Mouse (Mus musculus): Measurements from ENCODE around the gene Ptprt.

Ptprt gene

DNA sequence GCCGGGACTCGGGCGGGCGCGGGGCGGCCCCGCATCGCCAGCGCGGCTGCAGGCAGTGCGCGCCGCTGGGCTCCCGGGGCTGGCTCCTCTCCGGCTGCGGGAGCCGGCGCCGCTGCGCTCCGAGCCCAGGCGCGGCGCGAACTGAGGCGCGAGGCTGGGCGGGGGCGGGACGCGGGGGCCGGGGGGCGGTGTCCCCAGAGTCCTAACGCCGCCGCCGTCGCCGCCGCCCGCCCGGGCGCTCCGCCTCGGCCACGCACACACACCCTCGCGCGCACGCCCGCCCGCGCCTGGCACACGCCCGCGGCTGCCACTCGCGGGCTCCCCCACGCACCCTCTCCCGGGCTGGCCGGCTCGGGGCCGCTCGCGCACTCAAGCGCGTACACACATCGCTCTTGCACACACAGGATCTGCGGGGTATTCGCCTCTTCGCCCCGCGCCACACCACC lies at the start of gene Ptprt:
TSS of gene Ptprt (minus strand) at position 207 of the 446 bp plus-strand sequence.
- peak; percentile 41 for DNase-seq (ENCODE audit: extremely low spot score)

GRCm38 (mm10) chr2:162710443-162710842 lies 49.5 kb upstream of the Ptprt start:
- no peak for DNase-seq (ENCODE audit: extremely low spot score)

GRCm38 (mm10) chr2:162699691-162700090 lies 38.7 kb upstream of the Ptprt start:
- DNase-seq (ENCODE audit: extremely low spot score): no peak

- DNase-seq (ENCODE audit: extremely low spot score): no peak
Measured at GRCm38 (mm10) chr2:162699036-162699435, 38.1 kb upstream of the Ptprt start.

- no peak for DNase-seq (ENCODE audit: extremely low spot score)
Measured at GRCm38 (mm10) chr2:162698068-162698467, 37.1 kb upstream of the Ptprt start.

- DNase-seq (ENCODE audit: extremely low spot score): no peak
Measured at GRCm38 (mm10) chr2:162697151-162697550, 36.2 kb upstream of the Ptprt start.

DNA sequence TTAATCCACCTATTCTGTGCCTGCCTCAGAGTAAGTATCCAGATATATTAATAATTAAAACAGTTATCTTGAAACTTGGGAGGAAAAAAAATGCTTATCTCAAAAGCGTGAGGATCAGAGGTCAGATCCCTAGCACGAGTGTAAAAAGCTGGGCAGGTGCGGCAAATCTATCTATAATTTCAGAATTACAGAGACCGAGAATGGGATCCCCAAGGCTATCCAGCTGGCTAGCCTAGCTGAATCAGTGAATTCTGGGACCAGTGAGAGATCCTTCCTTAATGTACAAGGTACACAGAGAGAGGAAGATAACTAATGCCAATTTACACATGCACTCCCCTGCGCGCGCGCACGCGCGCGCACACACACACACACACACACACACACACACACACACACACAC lies 31.2 kb upstream of the Ptprt start:
- DNase-seq (ENCODE audit: extremely low spot score): no peak

GRCm38 (mm10) chr2:162682674-162683073 lies 21.7 kb upstream of the Ptprt start:
- DNase-seq (ENCODE audit: extremely low spot score): peak; percentile 32

- peak; percentile 17 for DNase-seq (ENCODE audit: extremely low spot score)
Measured at GRCm38 (mm10) chr2:162662431-162662970, 1.6 kb upstream of the Ptprt start.

DNA sequence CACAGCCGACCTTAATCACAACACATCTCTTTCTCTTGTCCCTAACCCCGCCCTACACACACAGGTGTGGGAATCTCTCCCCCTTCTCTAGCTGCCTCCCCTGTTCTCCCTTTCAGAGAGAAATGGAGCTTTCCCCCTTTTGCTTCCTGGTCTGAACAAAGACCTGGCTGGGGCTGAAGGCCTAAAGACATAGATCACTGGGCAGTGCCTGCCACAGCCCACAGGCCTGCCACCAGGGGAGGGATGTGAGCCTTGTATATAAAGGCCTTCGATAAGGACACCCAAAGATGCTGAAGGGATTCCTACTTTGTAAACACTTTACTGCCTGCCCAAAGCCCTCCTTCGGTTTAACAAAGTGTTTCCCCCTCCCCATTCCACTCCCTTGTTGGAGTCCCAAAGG lies 786 bp upstream of the Ptprt start:
- DNase-seq (ENCODE audit: extremely low spot score): peak; percentile 14

- DNase-seq (ENCODE audit: extremely low spot score): peak; percentile 41
Measured at GRCm38 (mm10) chr2:162660231-162660940, 561 bp downstream of the Ptprt start.

DNA sequence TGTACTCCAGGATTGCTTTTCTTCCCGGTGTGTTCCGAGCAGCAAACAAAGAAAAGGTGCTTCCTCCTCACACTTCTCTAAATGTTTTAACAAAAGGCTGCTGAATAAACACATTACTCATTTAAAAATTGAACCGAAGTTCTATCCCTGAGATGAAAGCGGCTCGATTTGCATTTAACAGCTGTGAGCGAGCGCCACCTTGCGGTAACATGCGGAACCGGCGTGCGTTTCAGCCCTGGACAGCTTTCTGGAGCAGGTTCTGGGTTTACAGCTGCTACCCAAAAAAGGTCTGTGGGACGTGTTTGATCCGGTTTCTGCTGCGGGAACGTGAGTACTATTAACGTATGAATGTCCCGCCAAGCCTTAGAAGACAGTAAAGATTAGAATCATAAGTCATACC lies 1.9 kb downstream of the Ptprt start:
- peak; percentile 86 for DNase-seq (ENCODE audit: extremely low spot score)

DNA sequence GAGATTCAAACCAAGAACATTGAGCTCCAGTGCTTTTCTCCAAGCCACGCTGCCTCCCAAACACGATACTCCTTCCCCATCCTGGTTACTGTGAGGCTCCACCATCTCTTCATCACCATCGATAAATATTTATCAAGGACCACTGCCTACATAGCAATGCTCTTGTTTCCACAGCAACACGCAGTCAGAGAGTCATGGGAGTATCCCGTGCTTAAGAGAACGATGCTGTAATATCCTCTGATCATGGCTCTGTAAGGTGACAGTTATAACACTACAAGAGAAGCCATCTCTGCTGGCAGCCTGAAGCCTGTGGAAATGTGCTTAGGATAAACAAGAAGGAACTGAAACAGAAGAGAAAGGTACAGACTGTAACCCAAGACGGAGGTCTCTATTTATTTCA lies 3.4 kb downstream of the Ptprt start:
- no peak for DNase-seq (ENCODE audit: extremely low spot score)

GRCm38 (mm10) chr2:162654416-162654815 lies 6.5 kb downstream of the Ptprt start:
- no peak for DNase-seq (ENCODE audit: extremely low spot score)

- DNase-seq (ENCODE audit: extremely low spot score): no peak
Measured at GRCm38 (mm10) chr2:162638676-162639075, 22.3 kb downstream of the Ptprt start.

DNA sequence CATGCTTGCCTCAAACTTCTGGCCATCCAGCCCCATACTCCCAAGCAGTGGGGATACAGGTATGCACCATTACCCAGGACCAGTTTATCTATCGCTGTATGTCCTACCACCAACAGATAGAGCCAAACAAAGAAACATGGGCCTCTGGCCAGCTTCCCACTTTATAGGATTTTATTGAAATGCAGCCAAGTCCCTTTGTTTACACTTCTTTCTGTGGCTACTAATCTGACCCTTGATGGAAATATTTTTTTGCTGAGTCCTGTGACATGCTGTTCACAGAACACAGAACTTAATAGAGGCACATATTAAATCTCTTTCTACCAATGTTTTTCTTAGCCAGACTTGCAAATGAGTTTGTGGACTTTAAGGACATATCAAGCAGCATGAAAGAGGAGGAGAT lies 23.4 kb downstream of the Ptprt start:
- no peak for DNase-seq (ENCODE audit: extremely low spot score)

DNA sequence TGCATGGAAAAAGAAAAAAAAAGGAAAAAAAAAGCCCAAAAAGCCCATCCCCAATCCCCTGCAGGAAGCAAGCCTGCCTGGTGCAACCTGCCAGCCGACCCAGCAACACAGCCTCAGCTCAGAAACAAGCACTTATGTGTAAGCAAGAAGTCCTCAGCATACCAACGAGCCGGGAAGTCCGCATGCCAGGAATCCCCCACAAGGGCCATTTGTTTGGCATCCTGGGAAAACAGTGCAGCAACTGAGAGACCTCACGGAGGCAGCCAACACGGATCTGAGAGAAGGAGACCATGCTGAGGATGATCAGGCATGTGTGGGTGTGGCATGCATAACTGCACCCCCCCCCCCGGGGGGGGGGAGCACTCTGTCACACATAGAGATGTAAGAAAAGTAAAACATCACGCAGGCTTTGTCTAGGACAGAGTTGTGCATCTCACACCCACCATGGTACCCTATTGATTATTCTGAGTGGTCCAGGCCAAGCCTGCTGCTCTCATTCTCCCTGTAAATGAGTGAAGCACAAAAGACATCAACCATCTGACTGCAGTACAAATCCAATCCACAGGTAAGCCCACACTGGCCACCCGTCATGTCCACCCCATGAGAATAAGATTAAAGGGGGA lies 24.4 kb downstream of the Ptprt start:
- no peak for DNase-seq (ENCODE audit: extremely low spot score)

DNA sequence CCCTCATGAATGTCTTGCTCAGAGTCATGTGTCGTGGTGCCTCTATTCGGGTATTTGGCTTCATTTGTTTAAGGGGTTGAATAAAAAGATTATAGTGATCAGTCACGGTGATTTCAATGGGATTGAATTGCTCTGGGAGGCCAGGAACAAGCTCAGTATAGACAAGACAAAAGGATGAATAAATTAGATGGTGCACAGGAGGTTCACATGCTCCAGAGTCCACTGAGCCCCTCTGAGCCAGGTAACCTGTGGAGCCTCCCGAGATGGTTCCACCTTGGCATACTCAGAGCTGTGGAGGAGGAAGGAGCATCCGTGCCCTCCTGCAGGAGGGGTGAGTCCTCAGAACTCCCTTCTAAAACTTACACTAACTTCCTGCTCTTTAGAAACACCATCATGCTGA lies 26.0 kb downstream of the Ptprt start:
- no peak for DNase-seq (ENCODE audit: extremely low spot score)

GRCm38 (mm10) chr2:162626076-162626475 lies 34.9 kb downstream of the Ptprt start:
- DNase-seq (ENCODE audit: extremely low spot score): no peak

- DNase-seq (ENCODE audit: extremely low spot score): no peak
Measured at GRCm38 (mm10) chr2:162624707-162625106, 36.2 kb downstream of the Ptprt start.

DNA sequence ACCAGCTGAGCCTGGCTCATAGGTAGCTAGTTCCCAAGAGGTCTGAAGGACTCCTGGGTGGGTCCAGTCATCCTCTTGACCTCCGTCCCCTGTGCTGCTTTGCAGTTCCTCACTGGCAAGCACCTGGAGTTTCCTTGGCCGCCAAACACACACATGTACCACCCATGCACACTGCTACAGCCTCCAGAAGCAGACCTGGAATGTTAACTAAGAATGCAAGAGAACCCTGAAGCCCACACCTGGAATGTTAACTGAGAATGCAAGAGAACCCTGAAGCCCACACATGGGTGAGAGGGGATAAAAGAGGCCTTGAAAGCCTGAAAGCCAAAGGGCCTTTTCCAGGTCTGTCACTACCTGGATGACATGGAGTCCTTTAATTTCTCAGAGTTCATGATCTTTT lies 46.7 kb downstream of the Ptprt start:
- no peak for DNase-seq (ENCODE audit: extremely low spot score)

DNA sequence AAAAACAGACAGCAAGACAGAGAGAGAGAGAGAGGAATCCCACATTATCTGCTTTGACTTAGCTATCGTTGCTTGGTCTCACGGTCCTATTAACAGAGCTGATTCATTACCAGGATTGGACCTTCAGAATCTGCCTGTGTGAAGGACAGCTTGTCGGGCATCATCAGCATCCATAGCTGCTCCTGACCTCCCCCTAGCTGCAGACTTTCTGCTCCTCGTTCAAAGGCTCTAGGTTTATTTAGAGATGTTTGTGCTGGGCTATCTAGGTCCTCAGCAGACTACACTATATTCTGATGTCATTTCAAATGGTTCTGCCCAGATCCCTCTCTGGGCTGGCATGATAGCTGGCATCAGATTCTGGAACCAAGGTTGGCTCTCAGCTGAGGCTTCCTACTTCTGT lies 47.5 kb downstream of the Ptprt start:
- no peak for DNase-seq (ENCODE audit: extremely low spot score)

DNA sequence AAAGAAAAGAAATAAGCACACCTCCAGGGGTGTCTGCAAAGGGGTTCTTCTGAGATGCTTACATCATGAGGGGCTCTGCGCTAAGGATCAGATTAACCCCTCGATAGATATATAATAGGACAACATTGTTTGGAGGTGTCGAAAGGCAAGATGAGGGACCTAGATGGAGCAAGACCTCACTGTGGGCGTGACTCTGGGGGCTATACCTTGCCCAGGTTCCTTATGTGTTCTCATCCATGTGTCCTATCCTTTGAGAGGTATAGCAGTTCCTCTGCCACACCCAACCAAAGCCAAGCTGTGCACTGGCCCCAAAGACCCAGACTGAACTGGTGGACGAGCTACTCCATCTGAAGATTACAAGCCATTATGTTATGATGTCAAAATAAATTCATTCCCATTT lies 58.2 kb downstream of the Ptprt start:
- DNase-seq (ENCODE audit: extremely low spot score): no peak

All from embryo, embryonic 9.5 days (tissue).